Mouse (Mus musculus) activated CD4-positive, CD25-positive, alpha-beta regulatory T cell, adult 9 weeks (primary cell): ENCODE data around the gene Olfr482. TPM values are rescaled to one million over a fixed set of nuclear protein-coding genes. Genes with fewer than 3 reads are reported as not detected.

Source experiments
- polyA plus RNA-seq: library from polyadenylated mRNA; unstranded; fragments of 100-300 nt; shearing (Covaris generic); gene quantifications from one replicate; pipeline ENCODE4 v1.2.1, GENCODE M21; 2017

Olfr482 gene
- not detected for polyA plus RNA-seq

DNA sequence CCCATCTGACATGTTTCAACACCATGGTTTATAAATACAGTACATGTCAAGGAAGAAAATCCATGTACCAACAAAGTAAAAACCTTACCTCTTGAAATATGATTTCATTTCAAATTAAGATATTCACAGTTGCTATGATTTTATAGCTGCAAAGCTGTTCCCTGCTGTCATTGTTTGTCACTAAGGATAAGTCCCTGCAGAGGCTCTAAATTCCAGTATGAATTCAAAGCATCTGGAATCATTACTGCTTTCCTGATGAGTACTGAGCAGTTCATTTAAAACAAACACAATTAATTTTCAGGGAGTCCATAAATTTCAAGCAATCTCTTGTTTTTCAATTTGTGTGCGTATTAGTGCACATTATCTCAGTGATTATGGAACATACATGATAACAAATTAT lies at the start of gene Olfr482:
Gene Olfr482 (minus strand): TSS at position 101 of the 400 bp plus-strand sequence.

DNA sequence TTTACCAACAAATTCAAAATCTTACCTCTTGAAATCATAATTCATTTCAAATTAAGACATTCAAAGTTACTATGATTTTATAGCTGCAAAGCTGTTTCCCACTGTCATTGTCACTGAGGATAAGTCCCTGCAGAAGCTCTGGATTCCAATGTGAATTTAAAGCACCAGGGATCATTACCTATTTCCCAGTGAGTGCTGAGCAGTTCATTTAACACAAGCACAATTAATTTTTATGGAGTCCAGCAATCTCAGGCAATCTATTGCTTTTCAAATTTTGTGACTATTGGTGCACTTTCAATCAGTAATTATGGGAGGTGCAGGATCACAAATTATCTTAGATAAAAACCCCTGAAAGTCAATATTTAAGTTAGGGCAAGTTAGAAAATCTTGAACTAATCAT lies 30.0 kb upstream of the Olfr482 start, which contains the start of gene Olfr484:
Gene Olfr484 (minus strand): TSS at position 101 of the 400 bp plus-strand sequence.

DNA sequence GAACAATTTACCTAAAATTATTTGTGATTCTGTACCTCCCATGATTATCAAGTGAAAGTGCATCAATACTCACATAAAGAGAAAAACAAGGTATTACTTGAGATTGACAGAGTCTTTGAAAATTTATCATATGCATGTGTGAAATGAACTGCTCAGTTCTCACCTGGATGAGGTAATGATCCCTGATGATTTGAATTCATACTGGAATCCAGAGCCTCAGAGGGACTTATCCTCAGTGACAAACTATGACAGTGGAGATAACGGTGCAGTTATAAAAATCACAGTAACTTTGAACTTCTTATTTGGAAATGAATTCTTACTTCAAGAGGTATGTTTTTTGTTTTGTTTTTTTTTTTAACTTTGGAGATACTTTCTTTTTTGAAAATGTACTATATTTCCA lies 3.2 kb upstream of the Olfr482 start, which contains the start of gene Olfr483:
Gene Olfr483 (plus strand): TSS at position 301 of the 400 bp plus-strand sequence.

DNA sequence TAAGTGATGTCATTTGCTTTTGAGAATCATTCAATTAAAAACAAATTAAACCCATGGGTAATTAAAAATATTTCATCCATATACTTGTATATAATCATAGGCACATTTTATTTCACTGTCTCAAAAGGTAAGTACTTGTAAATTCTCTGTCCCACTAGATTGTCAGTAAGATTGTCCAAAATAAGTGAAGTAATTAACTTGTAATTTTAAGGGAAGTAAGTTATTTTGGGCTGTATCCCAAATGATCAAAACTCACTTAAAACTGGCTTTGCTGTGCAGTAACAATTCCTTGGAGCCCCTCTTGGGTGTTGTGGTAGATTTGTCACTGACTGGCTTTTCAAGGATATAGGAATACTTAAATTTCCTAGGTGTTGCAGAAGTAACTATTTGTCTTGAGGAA lies 17.8 kb downstream of the Olfr482 start, which contains the start of gene Olfr481:
Gene Olfr481 (plus strand): TSS at position 301 of the 400 bp plus-strand sequence.

DNA sequence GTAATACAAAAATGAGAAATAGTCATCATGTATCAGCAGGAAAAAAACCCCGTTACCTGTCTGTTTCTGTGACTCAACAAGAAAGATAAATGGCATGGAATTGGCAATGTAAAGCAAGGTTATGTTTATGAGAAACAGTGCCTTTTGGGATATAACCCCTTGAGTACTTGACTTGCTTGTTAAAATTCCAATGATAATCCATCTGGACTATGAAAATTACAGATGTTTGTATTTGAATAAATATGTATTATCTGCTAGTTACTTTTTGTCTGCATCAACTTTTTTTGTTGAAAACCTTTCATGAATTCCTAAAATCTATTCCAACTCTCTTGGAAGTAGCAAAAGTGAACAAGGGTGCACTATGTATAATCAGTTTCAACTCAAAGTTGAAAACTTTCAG lies 30.1 kb downstream of the Olfr482 start, which contains the start of gene Olfr480:
Gene Olfr480 (minus strand): TSS at position 101 of the 400 bp plus-strand sequence.

DNA sequence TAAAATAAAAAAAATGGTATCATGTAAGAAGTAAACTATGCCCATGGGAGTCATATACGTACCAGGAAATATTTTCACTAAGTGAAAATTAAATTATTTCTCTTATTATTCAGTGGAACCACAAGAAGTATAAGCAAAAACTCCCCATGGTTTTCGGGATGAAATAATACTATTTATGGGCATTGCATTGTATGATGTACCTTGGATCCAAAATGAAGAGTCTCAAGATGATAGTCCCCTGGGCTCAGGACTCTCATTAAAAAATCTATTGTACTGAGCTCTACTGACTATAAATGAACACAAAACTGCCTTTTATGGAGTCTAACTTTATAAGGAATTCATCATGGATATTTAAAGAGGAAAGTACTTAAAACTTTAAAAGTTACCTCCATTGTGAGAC lies 47.0 kb downstream of the Olfr482 start, which contains the start of gene Olfr479:
Gene Olfr479 (plus strand): TSS at position 301 of the 400 bp plus-strand sequence.

Other genes starting within 250 kb of the Olfr482 start
- not detected for gene Olfr472, start 199.7 kb downstream of the Olfr482 start, polyA plus RNA-seq
- not detected for gene Olfr473, start 167.1 kb downstream of the Olfr482 start, polyA plus RNA-seq
- not detected for gene Olfr474, start 142.9 kb downstream of the Olfr482 start, polyA plus RNA-seq
- gene Olfr476, start 132.8 kb downstream of the Olfr482 start, polyA plus RNA-seq, result not detected
- gene Olfr477, start 110.9 kb downstream of the Olfr482 start, polyA plus RNA-seq, result not detected
- gene Olfr478, start 63.6 kb downstream of the Olfr482 start, polyA plus RNA-seq, result not detected
- not detected for gene Olfr479, start 46.9 kb downstream of the Olfr482 start, polyA plus RNA-seq
- gene Olfr480, start 30.2 kb downstream of the Olfr482 start, polyA plus RNA-seq, result not detected
- gene Olfr481, start 17.7 kb downstream of the Olfr482 start, polyA plus RNA-seq, result not detected
- not detected for gene Olfr483, start 3.3 kb upstream of the Olfr482 start, polyA plus RNA-seq
- gene Olfr484, start 29.9 kb upstream of the Olfr482 start, polyA plus RNA-seq, result not detected
- not detected for gene Olfr485, start 62.3 kb upstream of the Olfr482 start, polyA plus RNA-seq
- not detected for gene Olfr486, start 75.2 kb upstream of the Olfr482 start, polyA plus RNA-seq
- gene Olfr487, start 117.0 kb upstream of the Olfr482 start, polyA plus RNA-seq, result not detected
- gene Olfr488, start 160.8 kb upstream of the Olfr482 start, polyA plus RNA-seq, result not detected
- not detected for gene Olfr490, start 191.3 kb upstream of the Olfr482 start, polyA plus RNA-seq
- not detected for gene Olfr491, start 215.9 kb upstream of the Olfr482 start, polyA plus RNA-seq
- gene Olfr492, start 226.1 kb upstream of the Olfr482 start, polyA plus RNA-seq, result not detected
- gene Olfr493, start 249.4 kb upstream of the Olfr482 start, polyA plus RNA-seq, result not detected